Mouse (Mus musculus): ENCODE results near the gene Alox12.

Gene Alox12

DNA sequence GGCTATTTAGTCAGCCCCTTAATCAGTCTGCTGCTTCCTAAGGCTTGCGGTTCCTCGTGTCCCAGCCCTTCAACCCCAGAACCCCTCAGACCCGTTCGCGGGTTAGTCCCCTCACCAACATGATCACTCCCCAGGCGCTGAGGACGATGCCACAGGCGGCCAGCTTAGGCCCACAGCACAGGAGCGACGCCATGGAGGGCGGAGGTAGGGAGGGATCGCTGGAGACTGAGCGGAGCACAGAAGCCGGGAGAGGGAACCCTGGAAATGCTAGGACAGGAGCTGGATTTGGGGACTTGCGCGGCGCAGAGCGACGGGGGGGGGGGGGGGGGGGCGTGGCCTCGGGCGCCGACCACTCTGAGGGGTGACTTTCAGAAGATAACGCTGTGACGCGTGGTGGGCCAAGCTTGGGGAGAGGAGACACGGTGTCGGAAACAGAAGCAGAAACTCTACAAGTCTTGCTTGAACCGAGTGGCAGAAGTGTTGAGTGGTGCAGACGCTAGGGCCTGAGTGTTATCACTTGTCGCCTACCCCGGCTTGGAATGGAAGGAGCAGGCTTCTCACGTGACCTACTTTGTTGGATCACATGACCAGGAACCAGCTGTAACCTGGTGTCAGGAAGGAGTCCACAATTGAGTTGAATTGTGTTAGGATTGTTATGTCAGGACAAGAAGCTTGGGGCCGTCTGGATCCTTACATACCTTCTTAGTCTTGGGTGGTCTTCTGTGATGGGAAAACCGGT lies 15.4 kb downstream of the Alox12 start, which contains the start of the genes Gm21988 and Rnasek:
Gene Gm21988 (minus strand): TSS at position 290 of the 739 bp plus-strand sequence.
Gene Rnasek (minus strand): TSS at position 302 of the 739 bp plus-strand sequence.
- DNase-seq (ENCODE audit: low spot score), result peak; percentile 89

DNA sequence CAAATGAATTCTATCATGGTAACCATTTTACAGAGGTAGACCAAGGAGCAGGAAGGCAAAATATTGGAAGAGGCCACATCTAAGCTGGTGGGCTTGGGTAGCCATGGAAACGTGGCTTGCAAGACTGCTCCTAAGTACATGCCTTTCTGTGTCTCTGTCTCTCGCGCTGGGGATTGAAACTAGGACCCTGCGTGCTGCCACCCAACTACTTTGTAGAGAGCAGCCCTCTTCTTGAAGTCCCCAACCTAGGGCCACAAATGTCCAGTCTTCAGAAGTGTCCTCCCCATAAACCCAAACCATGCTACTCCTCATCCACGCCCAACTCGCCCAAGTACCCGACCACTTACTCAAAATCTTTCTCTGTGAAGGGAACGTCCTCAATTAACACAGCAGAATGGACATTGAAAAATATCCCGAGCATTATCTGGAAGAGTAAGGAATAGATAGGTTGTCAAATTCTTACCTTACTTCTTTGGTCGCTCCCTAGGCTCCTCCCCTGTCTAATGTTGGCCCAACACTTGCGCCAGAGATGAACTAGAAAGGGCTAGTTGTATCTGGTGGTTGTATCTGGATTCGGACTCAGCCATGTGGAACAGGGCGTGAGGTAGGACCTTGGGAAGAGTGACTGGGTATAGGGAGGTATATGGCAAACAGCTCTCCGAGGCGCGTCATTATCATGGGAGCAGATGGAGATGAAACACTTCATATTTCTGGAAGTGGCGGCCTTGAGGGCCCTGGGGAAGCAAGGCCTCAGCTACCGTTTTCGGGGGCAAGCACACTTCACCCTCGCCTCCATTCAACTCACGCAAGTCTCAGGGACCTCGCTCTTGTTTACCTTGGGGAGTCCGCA lies 16.3 kb downstream of the Alox12 start:
- DNase-seq (ENCODE audit: low spot score), result no peak

DNA sequence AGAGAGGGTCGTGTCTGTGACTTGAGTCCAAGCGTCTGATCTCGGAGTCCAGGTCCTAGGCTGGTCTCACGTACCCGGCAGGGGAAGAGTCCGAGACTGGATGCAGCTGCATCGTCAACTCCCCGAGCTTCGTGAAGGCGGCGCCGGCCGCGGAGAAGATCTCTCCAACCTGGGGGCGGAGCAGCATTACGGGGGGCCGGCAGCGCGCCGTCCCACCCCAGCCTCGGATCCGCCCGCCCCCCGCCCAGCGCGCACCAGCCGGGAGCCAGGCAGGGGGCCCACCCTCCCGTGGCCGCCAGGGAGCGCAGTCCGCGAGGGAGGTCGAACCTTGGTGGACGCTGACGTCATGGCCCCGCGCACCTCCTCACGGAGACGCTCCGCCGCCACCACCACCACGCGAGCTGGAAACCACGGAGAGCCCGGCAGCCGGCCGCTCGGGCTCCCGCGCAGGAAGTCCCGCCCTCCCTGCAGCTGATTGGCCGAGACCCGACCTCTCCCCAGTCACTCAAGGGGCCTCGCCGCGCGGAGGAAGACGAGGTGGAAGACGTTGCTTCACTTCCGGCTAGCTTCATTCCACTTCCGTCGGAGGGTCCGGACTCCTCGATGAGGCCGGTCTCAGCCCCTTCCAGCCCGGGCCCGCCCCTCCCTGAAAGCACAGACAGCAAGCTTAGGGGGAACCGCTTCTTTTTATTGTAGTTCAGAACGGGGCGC lies 17.5 kb downstream of the Alox12 start, which contains the start of gene 0610010K14Rik:
Gene 0610010K14Rik (minus strand): TSS at position 458 of the 711 bp plus-strand sequence.
- peak; percentile 98 for DNase-seq (ENCODE audit: low spot score)

DNA sequence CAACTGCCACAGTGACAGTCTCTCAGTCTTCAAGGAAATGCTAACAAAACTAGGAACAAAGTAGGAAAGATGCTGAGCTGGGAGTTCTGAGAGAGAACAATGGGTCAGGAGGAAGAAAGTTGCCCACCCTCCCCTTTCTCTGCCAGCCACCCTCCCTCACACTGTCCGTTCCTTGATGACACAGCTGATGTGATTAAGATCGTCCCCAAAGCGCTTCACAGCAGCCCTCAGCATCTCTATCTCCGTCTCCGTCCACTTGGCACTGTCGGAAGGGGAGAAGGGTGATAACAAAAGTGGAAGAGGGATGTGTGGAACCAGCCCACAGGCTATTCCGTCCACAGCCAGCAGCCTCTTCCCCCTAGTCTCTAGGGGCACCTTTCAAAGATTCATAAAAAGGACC lies 18.4 kb downstream of the Alox12 start:
- no peak for DNase-seq (ENCODE audit: low spot score)

DNA sequence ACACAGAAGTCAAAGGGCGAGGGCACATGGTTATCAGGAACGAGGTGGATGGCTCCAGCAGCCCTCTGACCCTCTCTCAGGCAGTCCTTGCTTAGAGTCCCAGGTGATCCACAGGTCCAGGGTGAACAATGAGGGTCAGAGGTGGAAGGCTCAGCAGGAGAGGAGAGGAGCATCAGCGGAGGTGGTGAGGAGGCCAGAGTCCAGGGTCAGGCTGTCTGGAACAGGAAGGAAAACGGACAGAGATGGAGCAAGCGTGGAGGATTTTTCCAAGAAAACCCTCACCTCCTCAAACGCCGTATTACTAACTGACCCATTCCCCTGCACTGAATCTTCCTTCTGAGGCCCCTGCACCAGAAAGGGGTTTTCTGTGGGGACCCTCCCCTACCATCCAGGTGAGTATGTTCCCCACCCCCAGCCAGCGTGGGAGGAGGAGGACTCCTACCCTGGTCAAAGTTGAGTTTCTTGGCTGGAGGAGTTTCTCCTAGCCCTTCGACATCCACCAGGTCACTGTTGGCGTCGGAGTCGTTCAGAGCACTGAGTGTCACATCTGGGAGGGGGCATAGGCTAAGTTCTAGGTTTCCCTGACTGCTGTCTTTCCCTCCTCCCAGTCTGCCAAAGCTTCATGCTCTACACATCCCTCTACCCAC lies 19.8 kb downstream of the Alox12 start:
- no peak for DNase-seq (ENCODE audit: low spot score)

DNA sequence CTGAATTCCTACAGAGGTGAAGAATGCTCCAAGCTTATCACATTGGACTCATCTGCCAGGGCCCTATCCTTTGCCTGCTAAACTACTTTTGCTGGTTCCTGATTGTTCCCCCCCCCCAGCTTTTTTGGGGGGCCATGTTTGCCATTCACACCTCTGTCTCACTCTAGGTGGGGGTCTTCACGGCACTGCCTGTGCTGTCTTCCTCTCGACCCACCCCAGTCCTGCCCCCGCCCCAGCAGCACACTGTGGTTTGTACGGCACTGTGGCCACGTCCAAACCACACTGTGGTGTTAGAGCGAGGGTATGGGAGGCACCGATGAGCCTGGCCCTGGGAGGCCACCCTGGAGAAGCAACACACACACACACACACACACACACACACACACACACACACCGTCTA lies 20.7 kb downstream of the Alox12 start:
- no peak for DNase-seq (ENCODE audit: low spot score)

DNA sequence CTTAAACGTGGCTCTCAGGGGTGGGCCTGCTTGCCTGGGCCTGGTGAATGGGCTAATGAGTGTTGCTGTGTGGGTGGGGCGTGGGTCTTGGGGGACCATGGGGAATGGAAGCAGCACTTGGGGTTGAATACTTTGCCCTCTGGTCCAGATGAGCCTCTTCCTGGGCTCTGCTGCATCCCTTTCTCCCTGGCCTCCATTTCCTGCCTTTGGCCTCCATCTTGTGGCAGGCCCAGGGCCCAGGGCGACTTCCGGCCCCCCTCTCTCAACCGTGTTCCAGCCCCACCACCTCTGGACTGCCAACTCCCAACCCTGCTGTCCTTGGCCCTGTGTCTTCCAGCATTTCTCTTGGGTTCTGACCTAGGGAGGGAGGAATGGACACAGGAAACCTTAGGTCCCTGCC lies 21.1 kb downstream of the Alox12 start:
- no peak for DNase-seq (ENCODE audit: low spot score)

DNA sequence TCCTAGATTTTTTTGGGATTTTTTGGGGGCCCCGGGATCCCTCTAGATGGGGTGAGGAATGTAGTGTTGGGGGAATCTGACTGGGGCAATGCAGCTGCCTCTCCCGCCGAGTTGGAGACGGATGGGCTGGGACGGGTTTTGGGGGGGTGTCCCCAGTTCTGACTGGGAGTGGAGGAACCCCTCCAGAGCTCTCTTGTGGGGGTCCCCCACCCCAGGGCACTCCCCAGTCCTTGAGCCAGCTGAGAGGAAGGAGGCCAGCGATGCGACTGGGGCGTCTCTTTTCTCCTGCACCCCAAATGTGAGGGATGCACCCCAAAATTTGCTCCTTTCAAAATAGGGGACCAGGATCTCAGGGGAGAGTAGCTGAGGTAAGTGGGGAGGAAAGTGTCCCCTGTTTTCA lies 22.1 kb downstream of the Alox12 start:
- DNase-seq (ENCODE audit: low spot score), result no peak

DNA sequence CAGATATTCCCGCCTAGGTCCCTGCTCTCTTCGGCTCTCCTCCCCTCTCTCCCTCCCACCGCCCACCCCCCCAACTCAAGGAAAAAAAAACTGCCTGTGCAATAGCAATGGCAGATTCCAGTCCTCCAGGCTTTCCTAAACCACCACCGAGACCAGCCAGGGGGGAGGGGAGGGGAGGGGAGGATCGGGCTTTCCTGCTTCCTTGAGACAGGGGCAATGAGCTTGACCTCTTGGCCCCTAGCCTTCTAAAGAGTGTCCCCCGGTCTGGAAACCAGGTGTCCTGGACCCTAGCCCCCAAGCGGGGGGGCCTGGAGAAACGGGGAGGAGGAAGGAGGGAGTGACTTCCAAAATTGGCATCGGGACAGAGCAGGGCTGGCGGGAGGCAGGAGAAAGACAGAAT lies 22.6 kb downstream of the Alox12 start:
- DNase-seq (ENCODE audit: low spot score), result no peak

DNA sequence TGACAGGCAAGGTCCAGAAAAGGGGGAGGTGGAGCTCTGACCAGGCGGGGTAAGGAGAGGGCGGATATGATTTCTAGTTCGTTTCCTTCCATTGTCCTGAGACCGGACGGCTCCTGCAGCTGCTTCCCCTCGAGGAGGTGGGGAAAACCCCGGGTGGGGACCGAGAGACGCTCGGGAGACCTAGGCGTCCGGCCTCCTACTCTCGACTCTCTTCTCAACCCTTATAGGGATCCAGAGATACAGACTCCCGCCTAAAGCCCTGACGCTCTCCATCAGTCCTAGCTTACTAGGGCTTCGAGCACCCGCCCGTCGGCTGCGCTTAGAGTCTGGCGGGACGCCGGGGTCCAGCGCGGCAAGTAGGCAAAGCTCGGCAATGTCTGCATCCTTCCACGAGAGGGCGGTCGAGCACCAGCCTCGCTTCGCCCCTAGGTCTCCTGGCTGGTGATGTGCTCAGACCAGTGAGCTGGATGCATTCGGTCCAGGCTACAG lies 24.9 kb downstream of the Alox12 start:
- peak; percentile 89 for DNase-seq (ENCODE audit: low spot score)

DNA sequence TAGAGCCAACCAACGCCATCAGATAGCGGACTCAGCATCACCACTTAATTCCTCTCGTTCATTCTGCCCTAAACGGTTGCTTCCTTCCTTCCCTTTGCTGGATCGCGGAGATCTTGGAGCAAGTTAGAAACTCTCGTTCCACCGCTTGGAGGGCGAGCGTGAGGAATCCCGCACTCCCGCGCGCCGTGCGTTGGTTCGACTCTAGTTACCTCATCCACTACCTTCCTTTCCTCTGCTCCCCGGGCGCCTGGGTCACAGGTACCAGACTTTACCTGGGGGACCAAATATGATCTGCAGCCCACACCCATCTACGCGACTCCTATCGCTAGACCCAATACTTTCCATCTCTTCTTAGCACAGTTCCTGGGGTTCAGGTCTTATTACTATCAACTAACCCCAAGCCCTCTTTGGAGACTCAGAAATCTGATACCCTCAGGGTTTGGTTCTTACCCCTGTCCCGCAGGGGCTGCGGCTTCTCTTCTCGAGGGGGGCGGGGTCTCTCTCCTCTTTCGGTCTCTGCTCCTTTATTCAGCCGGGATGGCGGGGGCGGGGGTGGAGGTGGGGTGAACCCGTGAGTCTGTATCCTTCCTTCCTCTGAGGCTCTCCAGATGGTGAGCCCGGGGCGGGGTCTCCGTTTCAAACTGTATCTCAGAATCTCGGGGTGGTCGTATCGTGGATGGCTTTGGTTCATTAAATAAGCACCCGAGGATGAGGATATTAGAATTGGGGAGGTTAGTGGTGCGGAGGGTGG lies 25.7 kb downstream of the Alox12 start, which contains the start of gene Bcl6b:
Gene Bcl6b (minus strand): TSS at position 539 of the 751 bp plus-strand sequence.
- DNase-seq (ENCODE audit: low spot score), result no peak

DNA sequence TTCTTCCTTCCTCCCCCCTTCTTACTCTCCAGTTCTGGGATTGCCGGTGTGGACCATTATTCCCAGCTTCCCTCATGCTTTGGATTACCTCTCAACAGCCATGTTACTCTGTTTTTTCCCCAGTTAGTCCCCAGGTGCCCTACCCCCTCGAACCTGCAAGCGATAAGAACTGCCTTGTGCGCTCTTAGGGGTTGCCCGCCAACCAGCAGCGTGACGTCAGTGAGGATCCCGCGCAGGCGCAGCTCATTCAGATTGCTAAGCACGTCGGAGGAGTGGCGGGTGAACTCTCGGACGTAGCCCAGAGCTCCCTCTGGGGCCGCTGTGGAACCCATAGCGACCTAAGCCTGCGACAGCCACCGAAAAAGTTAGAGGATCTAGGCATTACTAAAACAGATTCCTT lies 26.3 kb downstream of the Alox12 start:
- DNase-seq (ENCODE audit: low spot score), result peak; percentile 93

DNA sequence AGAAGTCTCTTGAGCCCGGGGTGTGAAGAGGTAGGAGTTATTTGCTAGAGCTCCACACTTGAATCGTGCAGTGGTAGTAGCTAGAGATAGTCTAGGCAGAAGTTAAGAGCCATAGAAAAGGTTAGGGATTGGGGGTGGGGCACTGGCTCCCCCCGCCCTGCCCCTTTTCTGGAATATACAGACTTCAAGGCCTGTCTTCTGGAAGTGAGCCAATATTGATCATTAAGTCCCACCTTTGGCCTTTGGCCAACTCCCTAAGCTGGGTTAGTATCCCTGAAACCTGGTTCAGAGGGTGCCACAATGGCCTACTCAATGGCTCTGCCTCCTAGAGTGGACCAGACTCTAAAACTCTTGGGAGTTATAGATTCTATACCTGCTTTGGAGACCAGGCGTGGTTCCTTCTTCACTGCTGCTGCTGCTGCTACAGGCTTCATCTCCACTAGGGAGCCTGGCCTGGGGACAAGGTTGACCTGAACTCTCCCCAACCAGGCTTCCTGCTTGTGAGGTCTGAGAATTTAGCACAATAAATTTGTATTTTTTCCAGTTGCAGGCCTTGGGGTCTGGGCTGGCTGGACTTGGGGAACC lies 27.4 kb downstream of the Alox12 start:
- DNase-seq (ENCODE audit: low spot score), result no peak

DNA sequence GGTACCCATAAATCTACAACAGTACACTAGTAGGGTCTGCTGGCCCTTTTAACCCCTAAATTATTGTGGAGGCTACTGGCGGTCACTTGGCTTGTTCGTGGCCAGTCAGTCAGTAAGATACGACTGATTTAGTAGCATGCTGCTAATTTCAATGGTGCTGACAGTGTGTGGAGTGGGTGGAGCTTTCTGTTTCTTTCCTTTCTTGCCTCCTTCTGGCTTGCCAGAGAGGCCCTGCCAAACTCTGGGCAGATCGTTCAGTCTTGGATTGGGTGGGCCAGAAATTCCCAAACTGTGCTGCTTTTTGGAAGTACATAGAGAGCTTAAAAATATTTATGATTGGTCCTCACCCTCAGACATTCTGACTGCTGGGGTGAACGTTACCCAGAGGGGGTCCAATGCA lies 28.0 kb downstream of the Alox12 start:
- no peak for DNase-seq (ENCODE audit: low spot score)

DNA sequence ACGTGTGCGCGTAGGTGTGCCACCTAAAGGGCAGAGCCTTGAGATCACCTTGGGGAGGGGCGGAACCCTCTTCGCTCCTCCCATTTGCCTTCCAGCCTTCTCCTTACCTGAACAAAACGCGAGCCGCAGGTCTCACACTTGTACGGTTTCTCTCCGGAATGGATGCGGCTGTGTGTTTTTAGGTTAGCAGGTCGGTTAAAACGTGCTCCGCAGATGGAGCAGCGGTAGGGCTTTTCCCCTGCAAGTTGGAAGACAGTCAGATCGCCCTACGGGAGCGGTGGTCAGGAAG lies 28.6 kb downstream of the Alox12 start:
- DNase-seq (ENCODE audit: low spot score), result no peak

DNA sequence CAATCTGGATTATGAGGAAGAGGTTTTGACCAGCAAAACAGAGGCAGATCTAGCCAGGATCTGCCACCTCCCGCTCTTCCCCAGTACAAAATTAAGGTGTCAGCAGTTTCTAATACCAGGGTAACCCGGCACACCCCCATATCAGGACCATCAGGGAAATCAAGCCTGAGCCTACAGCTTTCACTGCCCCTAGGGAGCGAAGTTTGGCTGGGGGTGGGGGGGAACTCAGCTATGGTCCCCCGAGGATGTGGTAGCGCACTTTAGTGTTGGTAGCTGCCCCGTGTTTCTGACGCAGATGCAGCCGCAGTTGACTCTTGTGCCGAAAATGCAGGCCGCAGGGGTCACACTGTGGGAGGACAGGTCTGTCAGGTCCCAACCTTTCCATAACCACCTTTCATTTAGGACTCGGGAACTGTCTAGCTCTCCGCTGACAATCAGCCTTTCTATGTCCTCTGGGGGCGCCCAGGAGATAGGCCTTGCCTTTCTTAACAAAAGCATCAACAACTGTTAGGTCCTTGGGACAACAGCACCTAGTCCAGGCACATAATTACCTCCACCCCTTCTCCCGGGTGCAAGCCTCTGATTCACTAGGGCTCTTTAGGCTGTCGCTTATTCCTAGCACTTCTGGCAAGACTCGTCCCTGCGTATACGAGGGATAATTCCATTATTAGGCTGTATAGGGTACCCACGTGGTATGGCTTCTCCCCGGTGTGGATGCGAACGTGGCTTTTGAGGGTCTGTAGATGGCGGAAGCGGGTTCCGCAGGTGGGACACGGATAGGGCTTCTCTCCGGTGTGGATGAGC lies 29.2 kb downstream of the Alox12 start:
- no peak for DNase-seq (ENCODE audit: low spot score)

DNA sequence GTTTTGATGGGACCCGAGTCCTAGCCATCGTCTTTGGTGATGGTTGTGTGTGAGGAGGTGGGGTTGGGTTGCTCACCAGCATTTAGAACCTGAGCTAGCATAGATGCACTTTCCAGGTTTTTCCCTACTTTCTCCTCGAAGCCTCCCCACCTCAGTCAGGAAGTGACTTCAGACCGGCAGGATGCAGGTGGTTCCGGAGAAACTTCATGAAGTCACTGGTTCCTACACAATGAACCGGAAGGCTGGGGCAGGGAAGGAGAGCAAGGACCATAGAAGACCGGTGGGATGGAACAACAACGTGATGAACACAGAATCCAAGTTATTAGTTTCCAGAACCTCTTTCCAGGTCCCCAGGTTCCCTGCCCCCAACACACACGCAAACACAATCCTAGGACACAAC lies 31.4 kb downstream of the Alox12 start:
- DNase-seq (ENCODE audit: low spot score), result peak; percentile 76

DNA sequence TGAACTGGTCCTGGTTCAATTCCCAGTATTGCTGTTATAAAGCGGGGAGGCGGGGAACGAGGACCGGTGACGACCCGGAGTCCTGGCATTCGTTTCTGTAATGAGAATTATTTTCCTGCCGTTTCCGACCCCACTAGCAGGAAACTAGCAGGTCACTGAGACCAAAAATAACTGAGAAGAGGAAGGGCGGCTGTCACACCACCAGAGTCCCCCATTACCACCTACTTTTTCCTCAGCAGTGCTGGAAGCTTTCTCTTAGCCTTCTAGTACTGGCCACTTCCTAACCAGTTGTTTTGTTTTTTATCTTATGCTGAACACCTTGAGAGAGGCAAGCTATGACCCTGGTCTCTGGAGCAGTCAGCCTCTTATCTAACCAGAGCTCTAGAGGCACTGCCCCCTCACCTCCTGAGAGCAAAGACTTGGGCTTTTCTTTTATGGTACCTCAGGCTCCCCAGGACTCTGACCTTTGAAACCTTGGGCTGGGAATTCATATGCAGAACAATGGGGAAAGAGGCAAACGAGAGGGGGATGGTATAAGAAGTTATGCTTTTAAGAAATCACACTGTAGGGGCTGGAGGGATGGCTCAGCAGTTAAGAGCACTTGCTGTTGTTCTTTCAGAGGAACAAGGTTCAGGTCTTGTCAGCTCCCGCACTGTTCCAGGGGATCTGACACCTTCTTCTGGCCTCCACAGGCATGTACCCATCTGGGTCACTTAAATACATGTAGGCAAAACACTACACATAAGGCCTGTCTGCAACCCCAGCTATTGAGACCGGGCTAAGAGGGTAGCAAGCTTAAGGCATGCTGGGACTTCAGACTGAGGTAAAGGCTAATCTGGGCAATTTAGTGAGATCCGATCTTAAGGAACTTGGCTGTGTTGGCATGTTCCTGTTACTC lies 33.3 kb downstream of the Alox12 start:
- no peak for DNase-seq (ENCODE audit: low spot score)
